In the genomic region with DNA sequence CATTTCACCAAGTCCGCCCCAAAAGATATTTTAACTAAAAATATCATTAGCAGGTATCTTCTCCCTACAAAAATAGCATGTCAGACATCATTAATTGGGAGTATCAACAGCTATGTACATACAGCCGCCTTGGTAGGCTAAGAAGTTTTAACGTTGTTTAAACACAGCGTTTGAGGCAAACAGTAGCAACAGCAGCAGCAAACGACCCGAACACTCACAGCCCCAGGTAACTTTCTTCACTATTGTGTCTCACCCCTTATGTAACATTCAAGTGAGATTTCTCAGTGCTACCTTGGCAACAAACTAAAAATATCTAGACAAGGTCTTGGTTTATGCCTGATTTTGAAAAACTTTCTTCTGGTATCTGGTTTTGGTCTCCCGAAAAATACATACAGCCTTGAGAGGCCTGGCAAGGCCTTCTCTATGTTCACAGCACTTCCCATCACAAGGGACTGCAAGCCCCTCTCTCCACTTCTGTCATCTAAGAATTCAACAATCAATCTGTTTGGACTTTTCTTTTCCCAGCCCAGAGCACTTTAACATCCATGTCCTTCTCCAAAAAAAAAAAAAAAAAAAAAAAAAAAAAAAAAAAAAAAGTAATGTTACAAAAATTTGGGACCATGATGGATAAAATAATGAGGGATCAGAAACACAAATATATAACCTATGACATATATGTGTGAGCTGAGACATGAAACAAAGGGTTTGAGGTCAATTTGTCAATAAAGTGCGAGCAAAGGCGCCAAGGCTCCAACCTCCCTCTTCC, we compare ENCODE assay signal across 14 mouse cellular contexts. TPM values are rescaled to one million over a fixed set of nuclear protein-coding genes. Genes with fewer than 3 reads are reported as not detected.
DNase-seq lines count a peak whose midpoint lies in the region; ATAC-seq and TF ChIP-seq lines count a peak whose summit lies in the region.
"Had no signal": no experiment of that assay in that cellular context is flagged by ENCODE, and none has a peak within 500 bp of the region (broad histone marks: within the 10 kb centered on the region; RNA-seq: fewer than 3 reads in every experiment).

No protein-coding gene starts in this region.

- no peak for DNase-seq in heart, postnatal 4 days
- DNase-seq in embryonic facial prominence, embryonic 14.5 days (ENCODE audit: low spot score): no peak
- no peak for DNase-seq in heart, postnatal 0 days (ENCODE audit: low spot score)
- DNase-seq in stomach, postnatal 0 days (ENCODE audit: low spot score): no peak
- DNase-seq in gastrocnemius, postnatal 36 days: no peak
- DNase-seq in layer of hippocampus, adult 9-10 months (ENCODE audit: low spot score): no peak
- DNase-seq: cerebellum, adult 18-20 months; layer of hippocampus, adult 9-11 months; right cerebral cortex, postnatal 14 days; thymus, adult 2 months had no signal

- TF ChIP-seq CTCF in heart, postnatal 0 days (IDR thresholded peaks at IDR 0.05; ENCODE audit: low read depth): no peak
- no peak for TF ChIP-seq CTCF in stomach, postnatal 0 days (IDR thresholded peaks at IDR 0.05; ENCODE audit: low read depth)

- 66% methylated on average over 9 of the region's 9 CpGs for WGBS in heart, embryonic 14.5 days
- 86% methylated on average over 9 of the region's 9 CpGs for WGBS in embryonic facial prominence, embryonic 14.5 days
- WGBS in heart, postnatal 0 days: 66% methylated on average over 9 of the region's 9 CpGs
- 64% methylated on average over 9 of the region's 9 CpGs for WGBS in midbrain, embryonic 16.5 days
- WGBS in stomach, postnatal 0 days: 83% methylated on average over 9 of the region's 9 CpGs

- peak overlapping the region; percentile 63 to 74 for H3K4me3 ChIP-seq in heart, embryonic 14.5 days (ENCODE audit: control insufficient read depth in 1 of 2, insufficient read depth in 1 of 2, low read depth in 1 of 2, low read length in 2 of 2)
- no peak overlapping the region for H3K4me3 ChIP-seq in embryonic facial prominence, embryonic 14.5 days (ENCODE audit: low read depth, low read length)
- H3K4me3 ChIP-seq in heart, postnatal 0 days (ENCODE audit: low read depth, low read length): peak overlapping the region; percentile 68
- peak overlapping the region; percentile 81 for H3K4me3 ChIP-seq in midbrain, embryonic 16.5 days (ENCODE audit: low read depth, low read length)
- no peak overlapping the region for H3K4me3 ChIP-seq in stomach, postnatal 0 days (ENCODE audit: low read depth, low read length)
- H3K4me3 ChIP-seq: erythroblast, embryonic 14.5 days had no signal

- peak overlapping the region; percentile 99 for H3K4me2 ChIP-seq in heart, embryonic 14.5 days (ENCODE audit: low read length)
- peak overlapping the region; percentile 100 for H3K4me2 ChIP-seq in embryonic facial prominence, embryonic 14.5 days (ENCODE audit: low read depth, low read length)
- peak overlapping the region; percentile 96 for H3K4me2 ChIP-seq in heart, postnatal 0 days (ENCODE audit: low read depth, low read length)
- peak overlapping the region; percentile 100 for H3K4me2 ChIP-seq in midbrain, embryonic 16.5 days (ENCODE audit: low read length)
- H3K4me2 ChIP-seq in stomach, postnatal 0 days (replicated peaks; ENCODE audit: low read depth): no peak overlapping the region

- H3K27me3 ChIP-seq in heart, embryonic 14.5 days (ENCODE audit: control insufficient read depth, insufficient read depth, low read length): peaks cover 8% of the 10 kb centered on the region
- H3K27me3 ChIP-seq in embryonic facial prominence, embryonic 14.5 days (replicated peaks; ENCODE audit: control insufficient read depth, insufficient read depth, low read length): peaks cover 44% of the 10 kb centered on the region
- no peaks in the 10 kb centered on the region for H3K27me3 ChIP-seq in heart, postnatal 0 days (ENCODE audit: control insufficient read depth, insufficient read depth, low read length)
- peaks cover 7% of the 10 kb centered on the region; the same call in 1 of the 2 replicates for H3K27me3 ChIP-seq in midbrain, embryonic 16.5 days (ENCODE audit: control insufficient read depth, insufficient read depth, low read depth, low read length)
- peaks cover 6% of the 10 kb centered on the region; the same call in 1 of the 2 replicates for H3K27me3 ChIP-seq in stomach, postnatal 0 days (ENCODE audit: control insufficient read depth, insufficient read depth, low read length)

- peak overlapping the region; percentile 89 for H3K9ac ChIP-seq in heart, embryonic 14.5 days (ENCODE audit: low read length)
- no peak overlapping the region for H3K9ac ChIP-seq in embryonic facial prominence, embryonic 14.5 days (ENCODE audit: low read depth, low read length)
- peak overlapping the region; percentile 21; the same call in 1 of the 2 replicates for H3K9ac ChIP-seq in heart, postnatal 0 days (replicated peaks; ENCODE audit: low read depth, low read length)
- no peak overlapping the region for H3K9ac ChIP-seq in midbrain, embryonic 16.5 days (ENCODE audit: low read depth, low read length)
- H3K9ac ChIP-seq in stomach, postnatal 0 days (ENCODE audit: low read length): no peak overlapping the region
- H3K9ac ChIP-seq: liver, embryonic 14.5 days had no signal

- intact Hi-C loops in gastrocnemius, postnatal 36 days (cut with DNase I): no loop called here

- H3K4me1 ChIP-seq in heart, embryonic 14.5 days (ENCODE audit: control insufficient read depth in 2 of 2, insufficient read depth in 2 of 2, low read length in 2 of 2): peaks cover 3 to 22% of the 10 kb centered on the region in 2 experiments
- H3K4me1 ChIP-seq in embryonic facial prominence, embryonic 14.5 days (ENCODE audit: control insufficient read depth, insufficient read depth, low read length): peaks cover 11% of the 10 kb centered on the region; the same call in 1 of the 2 replicates
- H3K4me1 ChIP-seq in heart, postnatal 0 days (ENCODE audit: control insufficient read depth, insufficient read depth): peaks cover 5% of the 10 kb centered on the region; the same call in 1 of the 2 replicates
- H3K4me1 ChIP-seq in midbrain, embryonic 16.5 days (ENCODE audit: control insufficient read depth, insufficient read depth, low read length): peaks cover 19% of the 10 kb centered on the region
- H3K4me1 ChIP-seq in stomach, postnatal 0 days (replicated peaks; ENCODE audit: control insufficient read depth, insufficient read depth): no peaks in the 10 kb centered on the region

- ATAC-seq in heart, embryonic 14.5 days (ENCODE audit: insufficient number of reproducible peaks, insufficient read depth, low FRiP score, low read depth): no peak
- ATAC-seq in embryonic facial prominence, embryonic 14.5 days (ENCODE audit: low read depth): no peak
- no peak for ATAC-seq in heart, postnatal 0 days (ENCODE audit: insufficient read depth, low read depth)
- ATAC-seq in midbrain, embryonic 16.5 days: no peak
- ATAC-seq in stomach, postnatal 0 days (ENCODE audit: low FRiP score, low TSS enrichment): no peak

- H3K36me3 ChIP-seq in heart, embryonic 14.5 days (ENCODE audit: control insufficient read depth, insufficient read depth, low read length): peaks cover 20% of the 10 kb centered on the region; the same call in 1 of the 2 replicates
- H3K36me3 ChIP-seq in embryonic facial prominence, embryonic 14.5 days (ENCODE audit: control insufficient read depth, insufficient read depth, low read length): no peaks in the 10 kb centered on the region
- peaks cover 14% of the 10 kb centered on the region; the same call in 1 of the 2 replicates for H3K36me3 ChIP-seq in heart, postnatal 0 days (replicated peaks; ENCODE audit: control insufficient read depth, insufficient read depth, low read length)
- H3K36me3 ChIP-seq in midbrain, embryonic 16.5 days (ENCODE audit: control insufficient read depth, insufficient read depth, low read length): no peaks in the 10 kb centered on the region
- no peaks in the 10 kb centered on the region for H3K36me3 ChIP-seq in stomach, postnatal 0 days (ENCODE audit: control insufficient read depth, insufficient read depth, low read length)

- no peaks in the 10 kb centered on the region for H3K9me3 ChIP-seq in heart, embryonic 14.5 days (ENCODE audit: control insufficient read depth, low read length)
- no peaks in the 10 kb centered on the region for H3K9me3 ChIP-seq in embryonic facial prominence, embryonic 14.5 days (ENCODE audit: control insufficient read depth, low read length)
- H3K9me3 ChIP-seq in heart, postnatal 0 days (replicated peaks; ENCODE audit: control insufficient read depth, low read length): no peaks in the 10 kb centered on the region
- no peaks in the 10 kb centered on the region for H3K9me3 ChIP-seq in midbrain, embryonic 16.5 days (replicated peaks; ENCODE audit: control insufficient read depth, low read length, poor library complexity, severe bottlenecking)
- H3K9me3 ChIP-seq in stomach, postnatal 0 days (ENCODE audit: control insufficient read depth, low read length): no peaks in the 10 kb centered on the region

- no peak for TF ChIP-seq EP300 in heart, postnatal 0 days (IDR thresholded peaks at IDR 0.05; ENCODE audit: low read depth)
- no peak for TF ChIP-seq EP300 in stomach, postnatal 0 days (optimal IDR thresholded peaks at IDR 0.05)

- H3K27ac ChIP-seq in heart, embryonic 14.5 days (replicated peaks in 1 of 2; ENCODE audit: control insufficient read depth in 1 of 2, insufficient read depth in 1 of 2, low read depth in 2 of 2, low read length in 2 of 2): no peak overlapping the region
- no peak overlapping the region for H3K27ac ChIP-seq in embryonic facial prominence, embryonic 14.5 days (replicated peaks; ENCODE audit: low read depth, low read length)
- no peak overlapping the region for H3K27ac ChIP-seq in heart, postnatal 0 days (ENCODE audit: low read depth)
- H3K27ac ChIP-seq in midbrain, embryonic 16.5 days (ENCODE audit: low read length): no peak overlapping the region
- H3K27ac ChIP-seq in stomach, postnatal 0 days (replicated peaks): no peak overlapping the region
- H3K27ac ChIP-seq: liver, embryonic 14.5 days had no signal

RNA-seq across cellular contexts. Expression of a gene that starts 3.7 kb away (rescaled TPM):
- polyA plus RNA-seq in heart, embryonic 14.5 days (2014; fragmentation: Nextera tagmentation; extraction: Ambion mirVana): 6.6 and 8.6 TPM in 2 replicates
- 10 to 100 TPM; 10.5 to 12.7 TPM for total RNA-seq in heart, postnatal 4 days (2021)
- polyA plus RNA-seq in embryonic facial prominence, embryonic 14.5 days (2014; fragmentation: Nextera tagmentation; extraction: Ambion mirVana): 3.0 and 3.3 TPM in 2 replicates
- 0.95 and 1.6 TPM in 2 replicates for total RNA-seq in heart, postnatal 0 days (2014; rRNA removed; ENCODE audit: low replicate concordance)
- polyA plus RNA-seq in heart, postnatal 0 days (2015; fragmentation: Nextera tagmentation; extraction: Ambion mirVana): 8.7 and 9.3 TPM in 2 replicates
- 8.9 and 9.7 TPM in 2 replicates for polyA plus RNA-seq in midbrain, embryonic 16.5 days (2015; fragmentation: Nextera tagmentation; extraction: Ambion mirVana)
- 1.3 and 1.6 TPM in 2 replicates for polyA plus RNA-seq in stomach, postnatal 0 days (2015; fragmentation: Nextera tagmentation; extraction: Ambion mirVana)
- total RNA-seq in gastrocnemius, postnatal 36 days (2021): 10 to 100 TPM; 52.8 to 55.3 TPM

Comparison
In these comparisons a context has a peak if more than half of its experiments do, and no peak if none do; other contexts are left out.
1. H3K4me3 ChIP-seq: peak in heart, embryonic 14.5 days (2 of 2), heart, postnatal 0 days (single experiment) and midbrain, embryonic 16.5 days (single experiment); none in embryonic facial prominence, embryonic 14.5 days (single experiment) and stomach, postnatal 0 days (single experiment).
2. H3K9ac ChIP-seq: peak in heart, embryonic 14.5 days (single experiment) and heart, postnatal 0 days (single experiment); none in embryonic facial prominence, embryonic 14.5 days (single experiment), midbrain, embryonic 16.5 days (single experiment) and stomach, postnatal 0 days (single experiment).